Mouse (Mus musculus): ENCODE data around the gene Rps6ka1.

Gene Rps6ka1

GRCm38 (mm10) chr4:133817356-133817755 lies 70.2 kb downstream of the Rps6ka1 start:
- no peak for DNase-seq

GRCm38 (mm10) chr4:133816504-133816875 lies 71.1 kb downstream of the Rps6ka1 start:
- DNase-seq, result no peak

- no peak for DNase-seq
Observed at GRCm38 (mm10) chr4:133815635-133816503, 71.7 kb downstream of the Rps6ka1 start.

GRCm38 (mm10) chr4:133814804-133815515 lies 72.6 kb downstream of the Rps6ka1 start:
- DNase-seq, result no peak

GRCm38 (mm10) chr4:133813992-133814803 lies 73.4 kb downstream of the Rps6ka1 start:
- DNase-seq, result peak; percentile 78

GRCm38 (mm10) chr4:133813174-133813991 lies 74.2 kb downstream of the Rps6ka1 start:
- DNase-seq, result peak; percentile 93

- no peak for DNase-seq
Observed at GRCm38 (mm10) chr4:133804401-133805263, 83.0 kb downstream of the Rps6ka1 start.

- no peak for DNase-seq
Observed at GRCm38 (mm10) chr4:133800589-133800988, 87.0 kb downstream of the Rps6ka1 start.

All from right cerebral cortex, postnatal 25 days (tissue).